Mouse (Mus musculus) liver, embryonic 15.5 days (tissue): Measurements from ENCODE around the gene Spock3. TPM values are rescaled to one million over a fixed set of nuclear protein-coding genes. Genes with fewer than 3 reads are reported as not detected.
A peak's percentile ranks its signal among the peaks of the same experiment; 100 is the strongest.

Experiments
- ATAC-seq: fragments of 200-750 bp; cut with Nextera tagmentation; 2 replicates; pipeline ENCODE4 v1.8.0; 2017; ENCODE audit warnings: moderate number of reproducible peaks, mild to moderate bottlenecking, moderate library complexity; ENCODE audit not compliant: insufficient read depth
- H3K27ac ChIP-seq: fragments of 300-500 bp; sonication (generic); replicated peaks from 2 replicates; pipeline ENCODE4 v1.5.1; 2015; ENCODE audit warnings: mild to moderate bottlenecking, inconsistent platforms
- H3K27me3 ChIP-seq: fragments of 300-500 bp; sonication (generic); 2 replicates; pipeline ENCODE4 v1.6.1; 2015; ENCODE audit warnings: mild to moderate bottlenecking, inconsistent platforms
- H3K36me3 ChIP-seq: fragments of 300-500 bp; sonication (generic); replicated peaks from 2 replicates; pipeline ENCODE4 v1.6.1; 2015; ENCODE audit warnings: moderate library complexity, mild to moderate bottlenecking, inconsistent platforms
- H3K4me1 ChIP-seq: fragments of 300-500 bp; sonication (generic); replicated peaks from 2 replicates; pipeline ENCODE4 v1.6.1; 2015; ENCODE audit warnings: inconsistent platforms
- H3K4me2 ChIP-seq: fragments of 300-500 bp; sonication (generic); 2 replicates; pipeline ENCODE4 v1.6.1; 2015; ENCODE audit warnings: moderate library complexity, mild to moderate bottlenecking, inconsistent platforms
- H3K4me3 ChIP-seq: fragments of 300-500 bp; sonication (generic); replicated peaks from 2 replicates; pipeline ENCODE4 v1.5.1; 2015; ENCODE audit warnings: mild to moderate bottlenecking, inconsistent platforms
- H3K9ac ChIP-seq: fragments of 300-500 bp; sonication (generic); 2 replicates; pipeline ENCODE4 v1.6.1; 2015; ENCODE audit warnings: moderate library complexity, mild to moderate bottlenecking, inconsistent platforms
- H3K9me3 ChIP-seq: fragments of 300-500 bp; sonication (generic); replicated peaks from 2 replicates; pipeline ENCODE4 v1.6.1; 2016; ENCODE audit warnings: inconsistent platforms
- WGBS: fragments of 180-500 bp; shearing (Covaris S2); methylation state at CpG from one replicate; pipeline ENCODE4 v1.1.7; 2015; ENCODE audit warnings: mixed read lengths; ENCODE audit not compliant: insufficient replicate concordance; 5-methylcytosine and 5-hydroxymethylcytosine counted together
- polyA plus RNA-seq: library from polyadenylated mRNA; unstranded; fragments of >200 nt; fragmentation: Nextera tagmentation; extraction: Ambion mirVana; gene quantifications from 2 replicates; pipeline ENCODE4 v1.2.1, GENCODE M21; 2015

Spock3 gene
- polyA plus RNA-seq = 0.10 and 0.17 TPM in 2 replicates

- no peaks in the 10 kb centered on the region for H3K4me1 ChIP-seq
- peaks cover 16% of the 10 kb centered on the region for H3K27me3 ChIP-seq
- no peak within 1 kb of the TSS for H3K27ac ChIP-seq
- no peaks in the 10 kb centered on the region for H3K36me3 ChIP-seq
- no peaks in the 10 kb centered on the region for H3K9me3 ChIP-seq
- H3K9ac ChIP-seq = no peak within 1 kb of the TSS
- WGBS = 33% methylated on average over 2 of the region's 2 CpGs
- H3K4me3 ChIP-seq = no peak within 1 kb of the TSS
- peak within 1 kb of the TSS; percentile 33 for H3K4me2 ChIP-seq
- no peak for ATAC-seq
Observed at GRCm38 (mm10) chr8:62950709-62951108, at the start of gene Spock3. TSS of gene Spock3 (plus strand) at chr8:62951009.

- no peaks in the 10 kb centered on the region for H3K9me3 ChIP-seq
- ATAC-seq = no peak
- H3K27me3 ChIP-seq = peaks cover 16% of the 10 kb centered on the region
- H3K4me3 ChIP-seq = no peak overlapping the region
- no peak overlapping the region for H3K9ac ChIP-seq
- WGBS = 3% methylated on average over 50 of the region's 50 CpGs
- no peaks in the 10 kb centered on the region for H3K4me1 ChIP-seq
- H3K27ac ChIP-seq = no peak overlapping the region
- peak overlapping the region; percentile 33 for H3K4me2 ChIP-seq
- no peaks in the 10 kb centered on the region for H3K36me3 ChIP-seq
Observed at GRCm38 (mm10) chr8:62951173-62952134, 645 bp downstream of the Spock3 start.

DNA sequence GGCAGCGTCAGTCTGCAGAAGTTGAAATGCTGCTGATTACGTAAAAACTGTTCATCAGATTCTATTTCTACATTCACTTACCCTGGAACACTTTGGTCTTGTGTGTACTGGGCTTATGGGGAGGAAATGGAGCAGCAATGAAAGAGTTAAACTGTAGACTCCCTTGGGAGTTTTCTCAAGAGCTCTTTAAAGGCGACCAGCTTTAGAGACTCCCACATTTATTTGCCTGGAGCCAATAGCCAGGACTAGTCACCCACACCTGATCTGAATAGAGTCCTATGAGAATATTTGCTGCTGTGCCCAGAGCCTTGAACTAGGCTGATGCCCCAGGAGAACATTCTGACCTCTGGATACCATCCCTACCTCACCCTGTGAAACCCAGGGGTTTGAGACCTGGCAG, 1.7 kb downstream of the Spock3 start:
- Histone ChIP-seq H3K27ac (no peak overlapping the region), H3K9me3 (no peaks in the 10 kb centered on the region), H3K4me1 (no peaks in the 10 kb centered on the region), H3K9ac (no peak overlapping the region), H3K27me3 (peaks cover 16% of the 10 kb centered on the region), H3K36me3 (no peaks in the 10 kb centered on the region), H3K4me2 (no peak overlapping the region), H3K4me3 (no peak overlapping the region)
- ATAC-seq = no peak
- 24% methylated on average over 3 of the region's 3 CpGs for WGBS

DNA sequence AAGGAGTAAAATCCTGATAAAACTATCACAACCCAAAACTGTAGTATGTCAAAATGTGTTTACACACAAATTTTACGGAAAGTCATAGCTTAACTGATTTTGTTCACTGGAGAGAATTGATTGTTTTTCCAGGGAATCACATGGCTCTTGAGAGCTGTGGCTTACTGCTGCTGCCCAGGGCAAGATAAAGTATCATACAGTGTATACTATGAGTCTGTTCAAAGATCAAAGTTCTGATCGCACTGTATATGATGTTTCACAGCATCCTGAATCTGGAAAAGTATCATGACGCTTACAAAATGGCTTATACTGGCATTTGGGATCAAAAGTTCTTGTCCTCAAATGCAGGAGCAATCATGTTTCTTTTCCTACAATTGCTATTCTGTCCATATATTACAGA, 11.8 kb downstream of the Spock3 start:
- Histone ChIP-seq H3K4me3 (no peak overlapping the region), H3K27me3 (no peaks in the 10 kb centered on the region), H3K36me3 (no peaks in the 10 kb centered on the region), H3K4me1 (no peaks in the 10 kb centered on the region), H3K9ac (no peak overlapping the region), H3K27ac (no peak overlapping the region), H3K4me2 (no peak overlapping the region), H3K9me3 (no peaks in the 10 kb centered on the region)
- ATAC-seq = no peak
- 71% methylated on average over 3 of the region's 3 CpGs for WGBS

DNA sequence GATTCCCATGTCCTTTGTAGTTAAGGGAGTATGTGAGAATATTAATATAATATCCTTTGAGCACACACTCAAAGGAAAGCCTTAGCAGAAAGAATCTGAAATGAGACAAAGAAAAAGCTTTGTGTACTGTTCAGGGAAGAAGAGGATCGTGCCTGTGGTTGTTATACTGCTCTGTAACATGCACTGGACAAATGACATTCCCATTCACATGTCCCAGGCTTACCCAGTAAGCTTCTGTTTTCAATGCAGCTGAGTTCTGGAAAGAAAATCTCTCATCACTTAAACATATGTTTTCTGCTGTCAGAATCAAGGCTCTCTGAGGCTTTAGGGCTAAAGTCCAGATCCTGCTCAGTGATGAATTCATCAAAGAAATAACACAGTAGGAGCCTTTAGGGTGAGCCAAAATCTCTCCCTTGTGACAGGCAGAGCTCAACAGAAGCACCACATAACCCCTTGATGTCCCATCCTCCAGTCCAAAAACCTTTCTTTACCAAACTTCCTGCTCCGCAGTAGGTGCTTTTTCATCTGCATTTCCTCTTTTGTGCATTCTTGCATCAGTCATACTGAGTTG, 19.1 kb downstream of the Spock3 start:
- H3K4me2 ChIP-seq = no peak overlapping the region
- WGBS = 54% methylated on average over 2 of the region's 2 CpGs
- H3K9me3 ChIP-seq = no peaks in the 10 kb centered on the region
- no peak overlapping the region for H3K9ac ChIP-seq
- H3K27me3 ChIP-seq = no peaks in the 10 kb centered on the region
- no peak overlapping the region for H3K27ac ChIP-seq
- H3K4me1 ChIP-seq = no peaks in the 10 kb centered on the region
- no peak overlapping the region for H3K4me3 ChIP-seq
- no peaks in the 10 kb centered on the region for H3K36me3 ChIP-seq
- ATAC-seq = no peak

- Histone ChIP-seq H3K36me3 (no peaks in the 10 kb centered on the region), H3K27me3 (no peaks in the 10 kb centered on the region), H3K4me1 (no peaks in the 10 kb centered on the region), H3K27ac (no peak overlapping the region), H3K4me3 (no peak overlapping the region), H3K4me2 (no peak overlapping the region), H3K9ac (no peak overlapping the region), H3K9me3 (no peaks in the 10 kb centered on the region)
- WGBS = 50% methylated on average over 3 of the region's 3 CpGs
- ATAC-seq = no peak
Observed at GRCm38 (mm10) chr8:63088984-63089383, 138.2 kb downstream of the Spock3 start.

DNA sequence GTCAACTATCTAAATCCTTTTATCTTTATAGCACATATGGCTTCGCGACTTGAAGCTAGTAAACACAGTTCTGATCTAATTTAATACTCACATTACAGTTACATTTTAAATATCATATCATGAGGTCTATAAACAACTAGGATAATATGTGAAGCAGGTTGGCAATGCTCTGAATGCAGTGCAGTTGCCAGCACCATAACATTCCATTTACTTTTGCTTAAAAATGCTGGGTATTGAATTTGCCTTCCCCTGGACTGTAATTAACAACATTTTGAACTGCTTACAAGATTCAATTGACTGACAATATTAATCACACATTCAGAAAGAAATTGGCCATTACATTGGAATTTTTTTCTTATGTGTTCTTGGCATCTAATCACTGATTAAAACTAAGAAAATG, 147.4 kb downstream of the Spock3 start:
- no peak overlapping the region for H3K27ac ChIP-seq
- H3K4me2 ChIP-seq = no peak overlapping the region
- no peak overlapping the region for H3K4me3 ChIP-seq
- H3K4me1 ChIP-seq = no peaks in the 10 kb centered on the region
- ATAC-seq = no peak
- no peaks in the 10 kb centered on the region for H3K27me3 ChIP-seq
- no peaks in the 10 kb centered on the region for H3K36me3 ChIP-seq
- H3K9me3 ChIP-seq = no peaks in the 10 kb centered on the region
- WGBS = 55% methylated on average over 2 of the region's 2 CpGs
- H3K9ac ChIP-seq = no peak overlapping the region

- H3K4me1 ChIP-seq = no peaks in the 10 kb centered on the region
- no peak overlapping the region for H3K27ac ChIP-seq
- ATAC-seq = no peak
- no peak overlapping the region for H3K4me3 ChIP-seq
- no peak overlapping the region for H3K4me2 ChIP-seq
- no peak overlapping the region for H3K9ac ChIP-seq
- no peaks in the 10 kb centered on the region for H3K36me3 ChIP-seq
- WGBS = 23% methylated on average over 1 of the region's 1 CpGs
- no peaks in the 10 kb centered on the region for H3K27me3 ChIP-seq
- no peaks in the 10 kb centered on the region for H3K9me3 ChIP-seq
Observed at GRCm38 (mm10) chr8:63109761-63110160, 159.0 kb downstream of the Spock3 start.

DNA sequence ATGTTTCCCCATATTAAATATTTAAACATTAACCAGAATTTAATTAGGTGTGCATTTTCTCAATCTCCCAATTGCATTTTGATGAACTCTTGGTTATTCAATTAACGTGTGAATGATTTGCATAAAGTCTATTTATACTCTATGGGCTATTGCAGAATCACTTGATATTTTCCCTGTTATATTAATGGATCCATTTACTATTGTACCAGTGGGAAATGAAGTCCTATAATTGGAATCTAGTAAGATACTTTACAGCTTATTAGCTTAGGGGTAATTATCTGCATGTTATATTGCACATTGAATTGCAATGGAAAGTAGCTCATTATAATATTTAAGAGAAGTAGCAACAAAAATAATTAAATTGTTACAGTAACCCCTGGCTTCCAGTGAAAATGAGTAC, 162.1 kb downstream of the Spock3 start:
- Histone ChIP-seq H3K9ac (no peak overlapping the region), H3K27ac (no peak overlapping the region), H3K4me3 (no peak overlapping the region), H3K9me3 (no peaks in the 10 kb centered on the region), H3K36me3 (no peaks in the 10 kb centered on the region), H3K4me2 (no peak overlapping the region), H3K4me1 (no peaks in the 10 kb centered on the region), H3K27me3 (no peaks in the 10 kb centered on the region)
- no peak for ATAC-seq
- 48% methylated on average over 1 of the region's 1 CpGs for WGBS

DNA sequence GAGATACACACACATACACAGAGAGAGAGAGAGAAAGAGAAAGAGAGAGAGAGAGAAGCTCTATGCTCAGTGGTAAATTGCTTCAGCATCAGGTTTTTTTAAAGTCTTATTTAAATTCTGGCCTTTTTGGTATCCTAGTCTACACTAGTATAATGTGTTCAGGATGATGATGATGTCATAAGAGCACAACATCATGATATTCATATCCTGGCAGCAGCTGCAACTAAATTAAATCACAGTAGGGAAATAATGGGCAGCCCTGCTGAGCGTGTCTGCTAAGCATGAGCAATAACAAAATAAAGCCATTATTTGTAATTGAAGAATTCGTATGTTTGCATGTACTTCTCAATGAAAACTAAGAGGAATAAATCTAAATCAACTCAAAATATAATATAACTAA, 169.7 kb downstream of the Spock3 start:
- Histone ChIP-seq H3K36me3 (no peaks in the 10 kb centered on the region), H3K9me3 (no peaks in the 10 kb centered on the region), H3K4me3 (no peak overlapping the region), H3K27ac (no peak overlapping the region), H3K9ac (no peak overlapping the region), H3K4me2 (no peak overlapping the region), H3K4me1 (no peaks in the 10 kb centered on the region), H3K27me3 (no peaks in the 10 kb centered on the region)
- 57% methylated on average over 2 of the region's 2 CpGs for WGBS
- no peak for ATAC-seq

GRCm38 (mm10) chr8:63135406-63135805, 184.6 kb downstream of the Spock3 start:
- Histone ChIP-seq H3K27me3 (no peaks in the 10 kb centered on the region), H3K9ac (no peak overlapping the region), H3K4me1 (no peaks in the 10 kb centered on the region), H3K4me3 (no peak overlapping the region), H3K4me2 (no peak overlapping the region), H3K36me3 (no peaks in the 10 kb centered on the region), H3K9me3 (no peaks in the 10 kb centered on the region), H3K27ac (no peak overlapping the region)
- 58% methylated on average over 3 of the region's 3 CpGs for WGBS
- ATAC-seq = no peak
